Mouse (Mus musculus) thymus, adult 2 months (tissue): ENCODE data around the gene Nup35.

Experiments
- CTCF ChIP-seq: fragments of 200-500 bp; IDR thresholded peaks from 2 replicates; pipeline ENCODE4 v1.5.1; 2012; ENCODE audit warnings: mild to moderate bottlenecking, control low read depth, low read length, moderate library complexity, borderline replicate concordance; ENCODE audit not compliant: control insufficient read depth, poor library complexity, insufficient read depth; ENCODE audit errors: extremely low read depth
- POLR2A ChIP-seq: fragments of 200-500 bp; IDR thresholded peaks from 2 replicates; pipeline ENCODE4 v1.6.1; 2012; ENCODE audit warnings: mild to moderate bottlenecking, low read length, control low read depth, moderate library complexity; ENCODE audit not compliant: control insufficient read depth, poor library complexity, insufficient read depth; ENCODE audit errors: extremely low read depth

DNA sequence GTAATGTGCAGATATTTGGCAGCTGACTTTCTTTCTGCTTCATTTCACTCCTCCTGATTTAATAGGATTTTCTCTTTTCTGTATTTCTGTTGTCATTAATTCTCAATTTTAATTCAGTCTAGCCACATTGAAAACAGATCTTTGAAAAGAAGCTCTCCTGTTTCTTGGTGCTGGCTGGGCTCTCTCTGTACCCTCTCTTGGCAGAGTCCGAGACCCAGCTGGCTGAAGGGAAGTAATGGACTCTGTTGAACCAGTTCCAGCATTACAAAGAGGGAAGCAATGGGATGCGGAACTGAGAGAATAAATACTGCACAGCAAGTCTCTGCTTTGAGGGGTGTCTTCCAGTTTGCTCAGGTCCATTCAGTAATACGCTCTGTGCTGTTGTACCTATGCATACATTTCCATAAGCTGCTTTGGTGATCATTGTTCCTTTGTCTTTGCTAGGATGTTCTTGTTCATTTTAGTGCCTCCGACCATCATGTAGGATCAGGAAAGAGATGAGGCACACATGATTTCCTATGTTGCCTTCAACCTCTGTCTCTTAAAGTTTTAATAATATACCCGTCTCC lies 50.4 kb downstream of the Nup35 start:
- TF ChIP-seq CTCF (no peak), POLR2A (no peak)
